Mouse (Mus musculus) layer of hippocampus, adult 8-10 months (tissue): ENCODE results near the gene Ucn3. TPM values are rescaled to one million over a fixed set of nuclear protein-coding genes. Genes with fewer than 3 reads are reported as not detected.
"Not testable (repeated sequence)": the region's sequence is repeated elsewhere in the genome, so short reads cannot be mapped to it uniquely, and the experiment has no call there.

Source experiments
- DNase-seq, 2 experiments: peaks; one replicate each; pipeline ENCODE4 v3.0.0; 2022; ENCODE audit warnings: low spot score in 2 of 2
- total RNA-seq, 4 experiments: library from RNA; stranded (reverse); gene quantifications; 2 replicates each; pipeline ENCODE4 v1.2.4; 2022

Ucn3 gene
- total RNA-seq: not detected

- DNase-seq: no peak
Measured at GRCm38 (mm10) chr13:3945249-3945648, at the start of gene Ucn3. TSS of gene Ucn3 (minus strand) at chr13:3945349.

- no peak for DNase-seq
Measured at GRCm38 (mm10) chr13:3992081-3992480, 46.9 kb upstream of the Ucn3 start.

DNA sequence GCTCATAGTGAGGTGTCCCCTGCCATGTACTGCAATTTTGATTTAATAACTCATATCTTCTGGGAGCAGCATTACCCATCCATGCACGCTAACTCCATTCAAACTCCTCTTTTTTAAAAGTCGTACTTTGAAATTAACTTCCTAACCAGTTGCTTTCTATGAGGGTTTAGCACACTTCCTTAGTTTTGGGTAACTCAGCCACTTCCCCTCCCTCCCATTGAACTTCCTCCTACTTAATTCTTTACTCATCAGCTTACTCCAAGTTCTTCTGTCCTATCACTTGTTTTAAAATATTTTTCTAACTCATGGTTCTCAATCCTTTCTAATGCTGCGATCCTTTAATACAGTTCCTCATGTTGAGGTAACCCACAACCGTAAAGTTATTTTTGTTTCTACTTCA is 23.7 kb upstream of the Ucn3 start:
- DNase-seq: no peak

DNA sequence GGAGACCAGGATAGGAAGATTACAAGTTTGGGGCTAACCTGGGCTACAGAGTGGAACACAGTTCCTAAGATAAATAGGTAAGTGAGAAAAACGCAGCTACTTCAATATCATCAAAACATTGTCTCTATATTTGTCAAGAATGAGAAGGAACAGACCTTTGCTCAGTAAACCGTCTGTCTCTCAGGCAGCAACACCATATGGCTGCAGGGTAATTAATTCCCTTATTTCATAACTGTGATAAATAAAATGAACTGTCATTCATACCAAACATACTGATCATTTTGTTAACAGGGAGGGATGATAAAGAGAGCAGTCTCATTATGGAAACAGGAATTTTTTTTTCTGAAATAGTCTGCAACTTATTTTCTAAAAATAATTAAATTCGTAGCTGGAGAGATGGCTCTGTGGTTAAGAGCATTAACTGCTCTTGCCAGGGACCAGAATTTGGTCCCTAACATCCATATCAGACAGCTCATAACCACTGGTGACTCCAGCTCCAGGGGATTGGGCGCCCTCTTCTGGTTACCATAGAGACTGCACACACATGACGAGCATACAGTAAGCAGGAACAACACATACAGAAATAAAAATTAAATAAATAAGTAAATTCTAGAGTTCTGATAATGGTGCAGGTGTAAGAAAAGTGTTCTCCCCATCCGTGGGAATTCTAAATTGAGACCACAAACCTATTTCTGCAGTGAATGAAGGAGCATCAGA is 6.2 kb upstream of the Ucn3 start:
- DNase-seq: peak in 1 of 2 experiments; percentile 9

GRCm38 (mm10) chr13:3949477-3949876 is 4.3 kb upstream of the Ucn3 start:
- DNase-seq: no peak

GRCm38 (mm10) chr13:3947267-3947666 is 2.1 kb upstream of the Ucn3 start:
- DNase-seq: no peak

DNA sequence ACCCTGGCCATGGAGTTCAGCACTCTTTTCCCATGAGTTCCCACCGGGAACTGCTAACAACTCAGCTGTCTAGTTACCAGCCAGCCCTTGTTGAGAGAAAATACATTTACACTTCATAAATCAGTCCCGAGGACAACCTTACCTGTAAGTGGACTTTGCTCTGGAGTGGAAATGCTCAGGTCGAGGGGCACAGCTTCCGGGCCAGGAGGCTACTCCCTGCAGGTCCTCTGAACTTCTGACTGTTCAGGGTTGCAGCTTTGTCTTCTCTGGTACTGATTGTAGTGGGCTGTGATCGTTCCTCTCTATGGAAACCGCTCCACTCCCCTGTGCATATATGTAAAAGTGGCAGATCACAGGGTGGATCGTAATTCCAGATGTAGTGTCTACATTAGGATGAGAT is 450 bp downstream of the Ucn3 start:
- DNase-seq: no peak

- DNase-seq: no peak
Measured at GRCm38 (mm10) chr13:3926046-3926445, 19.1 kb downstream of the Ucn3 start.

DNA sequence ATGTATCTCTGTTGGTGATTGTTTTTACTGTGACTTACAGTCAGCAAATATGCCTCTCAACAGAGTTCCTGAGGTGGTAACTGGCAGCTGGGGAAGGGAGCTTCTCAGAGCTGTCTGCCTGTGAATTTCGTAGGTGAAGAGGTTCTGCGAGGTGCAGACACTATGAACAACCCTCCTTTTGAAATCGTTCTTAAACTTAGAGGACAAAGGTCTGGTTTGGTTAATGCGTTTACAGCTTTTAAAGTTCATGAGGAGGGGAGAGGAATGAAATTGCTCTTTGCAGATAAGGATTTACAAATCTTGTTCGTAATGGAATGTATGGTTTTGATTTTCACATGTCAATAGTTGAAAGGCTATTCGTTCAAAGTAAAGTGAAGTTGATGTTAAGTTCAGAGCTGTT is 19.5 kb downstream of the Ucn3 start:
- no peak for DNase-seq

GRCm38 (mm10) chr13:3924483-3924882 is 20.7 kb downstream of the Ucn3 start:
- DNase-seq: no peak

DNA sequence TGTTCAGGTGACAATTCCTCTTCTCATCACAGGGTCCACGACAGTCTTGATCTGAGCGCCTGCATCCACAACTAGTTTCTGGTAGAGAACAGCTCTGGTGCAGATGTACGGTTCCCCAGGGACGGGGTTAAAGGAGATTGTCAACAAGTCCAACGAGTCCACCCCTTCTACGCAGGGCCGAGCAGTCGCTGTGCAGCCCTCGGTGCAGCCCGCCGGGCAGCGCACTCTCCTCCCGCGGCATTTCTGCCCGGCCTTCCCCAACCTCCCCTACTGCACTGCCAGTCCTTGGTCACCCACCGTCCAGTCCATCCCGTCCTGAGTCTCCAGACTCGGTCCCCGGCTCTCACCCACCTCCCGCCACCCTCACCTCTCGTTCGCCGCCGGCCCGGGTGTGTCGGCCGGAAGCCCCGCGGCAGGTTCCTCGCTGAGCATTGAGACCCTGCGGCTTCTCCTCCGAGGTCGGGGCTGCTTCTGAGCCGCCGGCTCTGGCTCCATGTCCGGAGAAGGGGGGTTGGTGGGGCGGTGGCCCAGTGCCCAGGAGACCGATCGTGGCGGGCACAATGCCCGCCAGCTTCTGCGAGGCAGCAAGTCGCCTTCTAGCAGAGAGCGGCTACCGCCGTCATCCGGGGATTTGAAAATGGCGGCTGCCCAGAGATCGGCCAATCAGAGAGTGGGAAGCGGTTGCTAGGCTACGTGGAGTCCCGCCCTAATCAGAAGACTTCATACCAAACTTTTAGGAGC is 27.4 kb downstream of the Ucn3 start, which contains the start of the genes Net1 and Tubal3:
Gene Net1, minus strand, starts transcription at position 650 of the 741 bp plus-strand sequence.
Gene Tubal3, plus strand, starts transcription at position 704 of the 741 bp plus-strand sequence.
- DNase-seq: peak; percentile 76 to 89

GRCm38 (mm10) chr13:3913504-3913903 is 31.6 kb downstream of the Ucn3 start:
- DNase-seq: no peak

- DNase-seq: no peak
Measured at GRCm38 (mm10) chr13:3910356-3910755, 34.8 kb downstream of the Ucn3 start.

- no peak for DNase-seq
Measured at GRCm38 (mm10) chr13:3908262-3908661, 36.9 kb downstream of the Ucn3 start.

- no peak for DNase-seq
Measured at GRCm38 (mm10) chr13:3907151-3907696, 37.9 kb downstream of the Ucn3 start.

GRCm38 (mm10) chr13:3899301-3899700 is 45.8 kb downstream of the Ucn3 start:
- DNase-seq: no peak

DNA sequence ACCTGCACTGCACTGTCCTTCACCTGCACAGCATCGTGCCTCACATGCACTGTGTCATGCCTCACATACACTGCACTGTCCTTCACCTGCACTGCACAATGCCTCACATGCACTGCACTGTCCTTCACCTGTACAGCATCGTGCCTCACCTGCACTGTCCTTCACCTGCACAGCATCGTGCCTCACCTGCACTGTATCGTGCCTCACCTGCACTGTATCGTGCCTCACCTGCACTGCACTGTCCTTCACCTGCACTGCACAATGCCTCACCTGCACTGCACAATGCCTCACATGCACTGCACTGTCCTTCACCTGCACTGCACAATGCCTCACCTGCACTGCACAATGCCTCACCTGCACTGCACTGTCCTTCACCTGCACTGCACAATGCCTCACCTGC is 46.9 kb downstream of the Ucn3 start:
- DNase-seq: not testable (repeated sequence)

- peak; percentile 48 to 83 for DNase-seq
Measured at GRCm38 (mm10) chr13:3896913-3897312, 48.2 kb downstream of the Ucn3 start.

- DNase-seq: no peak
Measured at GRCm38 (mm10) chr13:3896032-3896431, 49.1 kb downstream of the Ucn3 start.

GRCm38 (mm10) chr13:3895397-3895980 is 49.7 kb downstream of the Ucn3 start:
- no peak for DNase-seq

- no peak for DNase-seq
Measured at GRCm38 (mm10) chr13:3894549-3894948, 50.6 kb downstream of the Ucn3 start.

DNA sequence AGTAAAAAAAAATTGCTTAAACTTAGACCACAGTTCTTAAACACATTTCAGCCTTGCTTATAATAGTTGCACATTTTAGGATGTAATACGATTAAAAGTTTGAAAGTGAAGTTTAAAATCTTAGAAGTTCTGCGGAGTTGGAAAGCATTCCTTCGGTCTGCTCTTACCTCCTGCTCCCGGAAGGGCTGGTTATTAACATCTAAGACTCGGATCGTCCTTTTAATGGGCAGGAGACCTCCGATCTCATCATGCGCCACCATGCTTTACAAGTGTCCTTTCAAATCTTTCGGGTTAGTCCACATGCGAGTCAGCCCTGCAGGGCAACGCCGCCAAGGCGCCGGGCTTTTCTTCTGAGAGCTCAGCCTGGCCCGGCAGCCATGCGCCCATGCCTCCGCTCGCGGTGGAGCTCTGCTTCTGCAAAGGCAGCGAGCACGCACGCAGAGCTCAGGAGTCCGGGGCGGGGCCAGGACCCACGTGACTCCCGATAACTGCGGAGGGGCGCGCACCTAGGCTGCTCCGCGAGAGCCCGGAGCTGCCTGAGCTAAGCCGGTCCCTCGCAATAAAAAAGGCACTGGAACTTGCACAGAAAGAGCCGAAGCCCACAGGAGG is 51.9 kb downstream of the Ucn3 start:
- peak; percentile 72 to 85 for DNase-seq
